Mouse (Mus musculus): Measurements from ENCODE around the gene Myrip.

GRCm38 (mm10) chr9:120263994-120264393, 37.3 kb upstream of the Myrip start:
- TF ChIP-seq GATA1 (IDR thresholded peaks at IDR 0.05; ENCODE audit: borderline replicate concordance, low read length) (no peak), FLI1 (IDR thresholded peaks at IDR 0.05; ENCODE audit: low read length) (no peak)
